Mouse (Mus musculus) granulocyte monocyte progenitor cell, adult 5-6 weeks (primary cell): ENCODE measurements around the gene Zfp654. TPM values are rescaled to one million over a fixed set of nuclear protein-coding genes. Genes with fewer than 3 reads are reported as not detected.
"Not testable (repeated sequence)": the region's sequence is repeated elsewhere in the genome, so short reads cannot be mapped to it uniquely, and the experiment has no call there.

ENCODE experiments used
- ATAC-seq: replicated peaks from 2 replicates; pipeline ENCODE4 v1.8.0; 2016; ENCODE audit warnings: mild to moderate bottlenecking, moderate TSS enrichment, inconsistent platforms; ENCODE audit not compliant: poor library complexity, severe bottlenecking
- total RNA-seq, 2 experiments: library from RNA; stranded (forward) in 1 of 2; stranded (reverse) in 1 of 2; fragments of 200-712, 200-1000 nt in 1 of 2; fragments of >200 nt in 1 of 2; fragmentation: Nextera tagmentation in 1 of 2; gene quantifications; 2 replicates each; pipeline ENCODE4 v1.2.3; 2014 to 2017

Gene Zfp654
- total RNA-seq, 2 experiments from 2014 or later, result 13.0 to 14.8 TPM

DNA sequence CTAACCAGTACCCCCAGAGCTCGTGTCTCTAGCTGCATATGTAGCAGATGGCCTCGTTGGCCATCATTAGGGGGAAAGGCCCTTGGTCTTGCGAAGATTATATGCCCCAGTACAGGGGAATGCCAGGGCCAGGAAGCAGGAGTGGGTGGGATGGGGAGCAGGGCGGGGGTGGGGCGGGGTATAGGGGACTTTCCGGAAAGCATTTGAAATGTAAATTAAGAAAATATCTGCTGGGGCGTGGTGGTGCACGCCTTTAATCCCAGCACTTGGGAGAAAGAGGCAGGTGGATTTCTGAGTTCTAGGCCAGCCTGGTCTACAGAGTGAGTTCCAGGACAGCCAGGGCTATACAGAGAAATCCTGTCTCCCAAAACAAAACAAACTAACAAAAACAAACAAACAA is 14.4 kb upstream of the Zfp654 start:
- ATAC-seq, result not testable (repeated sequence)

DNA sequence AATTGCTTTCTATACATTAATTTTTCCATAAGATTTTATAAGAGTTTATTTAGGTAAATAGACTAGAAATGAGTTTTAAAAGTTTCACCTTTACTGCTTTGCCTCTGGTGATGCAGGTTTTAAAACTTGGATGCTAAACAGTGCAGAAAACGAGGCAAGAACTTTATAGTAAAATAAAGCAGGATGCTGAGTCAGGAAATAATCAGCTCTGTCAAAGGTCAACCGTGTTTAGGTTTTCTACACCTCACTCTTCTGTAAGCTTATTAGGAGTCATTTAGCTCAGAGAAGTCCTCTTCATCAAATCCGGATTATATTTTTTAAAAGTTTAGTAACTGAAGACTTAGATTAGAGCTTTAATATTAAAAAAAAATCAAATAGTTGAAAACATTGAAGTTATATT is 5.5 kb upstream of the Zfp654 start:
- ATAC-seq, result no peak

DNA sequence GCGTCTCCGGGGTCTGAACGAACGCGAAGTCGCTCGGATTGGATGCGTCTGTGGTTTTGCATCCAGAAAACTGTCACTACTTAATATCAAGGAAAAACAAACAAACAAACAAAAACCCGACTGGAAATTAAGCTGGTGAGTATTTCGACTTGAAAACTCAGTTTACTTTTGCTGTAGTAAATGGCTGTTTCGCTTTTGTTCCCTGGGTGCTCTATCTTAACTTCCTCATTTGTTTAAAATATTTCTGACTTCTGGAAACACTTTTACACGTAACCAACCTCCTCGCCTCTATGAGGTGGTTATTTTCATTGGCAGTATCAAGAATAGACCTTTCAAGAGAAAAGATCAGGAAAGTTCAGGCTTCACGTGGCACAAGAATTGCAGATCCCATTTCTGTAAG is 1.4 kb upstream of the Zfp654 start:
- ATAC-seq, result no peak

DNA sequence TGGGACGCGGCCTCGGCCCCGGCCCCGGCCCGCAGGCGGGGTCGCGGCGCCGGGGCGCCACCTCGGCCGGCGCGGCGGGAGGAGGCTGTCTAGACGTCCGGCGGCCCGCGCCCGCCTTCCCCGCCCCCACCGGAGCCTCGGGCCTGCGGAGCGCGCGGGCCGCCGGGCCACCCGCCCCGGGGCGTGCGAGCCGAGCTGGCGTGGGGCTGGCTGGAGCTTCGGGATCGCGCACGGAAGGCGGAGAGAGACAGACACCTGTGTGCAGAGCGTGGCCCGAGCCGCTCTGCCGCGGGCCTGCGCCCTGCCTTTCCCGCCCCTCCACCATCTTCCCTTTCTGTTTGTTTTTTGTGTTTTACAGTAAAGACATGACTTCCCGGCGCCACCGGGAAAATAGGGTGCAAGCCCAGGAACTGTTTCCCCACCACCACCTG is 1.0 kb upstream of the Zfp654 start:
- no peak for ATAC-seq

DNA sequence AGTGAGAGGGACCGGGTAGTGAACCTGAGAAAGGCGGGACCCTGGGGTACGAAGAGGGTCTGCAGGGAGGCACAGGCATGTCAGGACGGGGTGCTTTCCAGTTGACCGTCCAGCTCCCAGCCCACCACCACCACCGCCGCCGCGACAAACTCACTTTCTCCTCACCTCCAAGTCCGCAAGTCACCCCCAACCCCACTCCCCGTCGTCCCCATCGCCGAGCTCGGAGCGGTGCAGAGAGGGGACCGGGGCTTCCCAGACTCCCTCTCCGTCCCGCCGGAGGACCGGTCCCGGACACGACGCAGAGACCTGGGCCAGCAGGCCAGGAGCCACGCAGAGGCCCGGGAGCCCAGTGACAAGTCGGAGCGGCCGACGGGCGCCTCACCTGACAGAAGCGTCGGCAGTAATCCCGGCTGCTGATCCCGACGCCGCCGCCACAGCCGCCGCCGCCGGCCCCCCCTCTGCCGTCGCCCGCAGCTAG is 328 bp downstream of the Zfp654 start:
- no peak for ATAC-seq

DNA sequence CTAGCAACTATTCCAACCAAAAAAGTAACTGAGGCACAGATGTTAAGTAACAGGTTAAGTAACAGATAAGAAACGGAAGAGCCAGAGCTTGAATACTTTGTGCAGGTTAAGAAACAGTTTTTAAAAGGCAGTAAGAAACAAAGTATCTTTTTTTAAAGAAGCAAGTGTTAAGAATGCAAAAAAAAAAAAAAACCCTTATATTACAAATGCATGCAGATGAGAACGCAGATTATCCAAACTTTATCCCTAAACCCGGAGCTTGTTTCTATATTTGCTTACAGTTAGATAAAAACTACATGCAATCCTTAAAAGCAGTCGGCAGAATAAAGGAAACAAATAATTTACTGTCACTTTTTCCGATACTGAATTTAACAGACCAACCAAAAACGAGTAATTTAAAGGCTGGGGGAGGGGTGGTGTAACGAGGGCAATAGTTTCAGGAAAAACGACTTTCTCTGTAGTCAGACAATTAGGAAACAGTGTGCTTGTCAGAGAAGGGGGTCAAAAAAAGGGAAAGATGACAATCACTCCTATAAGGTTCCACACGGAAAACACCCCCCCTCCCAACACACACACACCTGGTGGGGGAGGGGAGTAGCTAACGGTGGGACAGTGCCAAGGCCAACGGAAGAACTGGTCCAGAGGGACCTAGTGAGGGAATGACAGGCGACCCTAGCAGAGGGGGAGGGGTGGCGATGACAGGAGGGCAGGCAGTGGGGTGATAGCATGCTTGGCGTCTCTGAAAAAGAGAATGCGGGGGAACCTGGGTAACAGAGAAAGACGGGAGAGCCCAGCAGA is 966 bp downstream of the Zfp654 start:
- peak; percentile 7; the same call in 1 of the 2 replicates for ATAC-seq

DNA sequence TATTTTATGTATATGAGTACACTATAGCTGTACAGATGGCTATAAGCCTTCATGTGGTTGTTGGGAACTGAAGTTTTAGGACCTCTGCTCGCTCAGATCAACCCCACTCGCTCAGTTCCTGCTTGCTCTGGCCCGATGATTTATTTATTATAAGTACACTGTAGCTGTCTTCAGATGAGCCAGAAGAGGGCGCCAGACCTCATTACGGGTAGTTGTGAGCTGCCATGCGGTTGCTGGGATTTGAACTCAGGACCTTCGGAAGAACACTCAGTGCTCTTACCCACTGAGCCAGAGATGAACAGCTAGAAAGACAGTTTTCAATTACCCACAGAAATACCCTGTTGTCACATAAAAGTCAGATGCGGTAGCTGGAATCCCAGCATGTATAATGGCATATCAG is 5.5 kb downstream of the Zfp654 start:
- 0 out of 2 replicates have a peak, but pooled peaks have one; percentile 28 for ATAC-seq

DNA sequence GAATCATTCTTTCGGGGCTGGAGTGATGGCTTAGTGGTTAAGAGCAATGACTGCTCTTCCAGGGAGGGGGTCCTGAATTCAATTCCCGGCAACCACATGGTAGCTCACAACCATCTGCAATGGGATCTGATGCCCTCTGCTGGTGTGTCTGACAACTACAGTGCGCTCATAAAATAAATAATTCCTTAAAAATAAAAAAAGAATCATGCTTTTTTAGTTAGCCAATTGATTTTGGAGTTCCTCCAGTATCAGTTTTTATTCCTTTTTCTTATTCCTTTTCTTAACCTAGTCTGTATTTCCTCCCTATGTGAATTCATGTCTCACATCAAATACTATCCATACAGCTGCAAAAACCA is 9.1 kb downstream of the Zfp654 start:
- ATAC-seq, result no peak

DNA sequence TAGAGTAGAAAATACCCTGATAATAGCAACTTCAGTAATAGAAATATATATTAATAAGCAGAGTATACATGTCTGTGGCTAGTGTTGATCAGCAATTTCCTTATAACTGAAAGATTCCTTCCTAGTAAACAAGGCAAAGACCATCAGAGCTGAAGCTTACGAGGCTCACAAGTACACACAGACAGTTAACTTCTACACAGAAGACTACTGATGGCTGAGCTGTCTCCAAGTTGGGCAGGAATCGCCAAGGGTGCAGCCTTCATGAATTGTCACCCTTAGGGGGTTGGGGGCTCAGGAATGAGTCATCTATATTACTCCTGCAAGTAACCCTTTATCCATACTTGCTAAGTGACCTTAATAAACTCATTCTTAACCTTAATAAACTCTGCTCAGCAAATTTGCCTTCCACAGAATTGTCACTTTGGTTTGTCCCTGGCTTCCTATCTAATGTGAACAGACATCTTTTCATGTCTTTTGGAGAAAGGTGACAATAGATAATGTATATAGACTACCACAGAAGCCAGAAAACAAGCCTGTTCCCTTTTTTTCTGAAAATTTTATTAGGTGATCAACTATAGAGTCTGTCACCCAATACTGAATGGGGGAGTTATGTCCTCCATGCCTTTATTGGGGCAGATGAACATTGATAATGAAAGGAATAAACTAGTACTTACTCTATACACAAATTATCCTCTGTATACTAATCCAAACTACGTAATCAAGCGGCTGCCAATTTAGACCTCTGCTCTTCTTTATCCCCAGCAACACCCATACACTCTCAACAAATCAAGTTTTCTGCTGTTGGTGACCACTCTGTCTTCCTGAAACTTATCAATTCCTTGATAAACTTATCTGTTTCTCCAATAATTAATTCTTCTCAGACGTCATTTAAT is 9.7 kb downstream of the Zfp654 start:
- no peak for ATAC-seq

DNA sequence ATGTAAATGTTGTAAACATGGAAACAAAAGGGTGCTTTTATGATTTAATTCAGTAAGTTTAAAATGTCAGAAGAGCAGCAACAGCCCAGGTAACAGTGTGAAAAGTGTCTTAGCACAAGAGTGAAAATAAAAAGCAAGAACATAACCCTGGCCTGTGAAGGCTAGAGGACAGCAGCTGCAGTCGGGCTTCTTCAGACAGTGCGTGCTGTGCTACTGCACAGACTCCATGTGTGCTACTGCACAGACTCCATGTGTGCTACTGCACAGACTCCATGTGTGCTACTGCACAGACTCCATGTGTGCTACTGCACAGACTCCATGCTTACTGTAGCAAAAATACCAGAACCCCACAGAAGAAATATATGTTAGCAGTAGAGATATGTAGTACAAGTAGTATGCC is 14.7 kb downstream of the Zfp654 start:
- ATAC-seq, result peak; percentile 42; the same call in 1 of the 2 replicates

DNA sequence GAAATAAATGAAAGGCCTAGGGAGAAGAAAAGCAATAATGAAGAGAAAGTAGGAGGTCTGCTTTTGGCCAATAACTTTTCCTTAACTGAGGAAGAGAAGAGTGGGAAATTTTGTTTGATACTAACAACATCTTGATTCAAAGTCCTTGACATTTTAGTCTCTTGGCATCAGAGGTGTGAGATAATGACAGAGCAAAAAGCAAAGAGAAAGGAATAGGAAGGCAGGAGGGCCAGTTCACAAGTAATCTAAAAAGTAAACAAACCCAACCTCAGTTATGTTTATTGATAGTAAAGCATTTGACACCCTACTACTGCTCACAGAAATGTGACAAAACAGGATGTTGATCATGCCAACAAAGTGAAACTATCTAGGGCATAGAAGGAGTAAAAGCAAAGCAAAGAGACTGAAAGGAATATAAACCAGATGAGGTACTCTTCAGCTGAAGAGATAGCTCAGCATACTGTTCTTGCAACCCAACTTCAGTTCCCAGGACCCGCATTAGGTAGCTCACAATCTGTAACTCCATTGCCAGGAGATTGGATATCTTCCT is 15.4 kb downstream of the Zfp654 start:
- no peak; the same call in 1 of the 2 replicates for ATAC-seq

DNA sequence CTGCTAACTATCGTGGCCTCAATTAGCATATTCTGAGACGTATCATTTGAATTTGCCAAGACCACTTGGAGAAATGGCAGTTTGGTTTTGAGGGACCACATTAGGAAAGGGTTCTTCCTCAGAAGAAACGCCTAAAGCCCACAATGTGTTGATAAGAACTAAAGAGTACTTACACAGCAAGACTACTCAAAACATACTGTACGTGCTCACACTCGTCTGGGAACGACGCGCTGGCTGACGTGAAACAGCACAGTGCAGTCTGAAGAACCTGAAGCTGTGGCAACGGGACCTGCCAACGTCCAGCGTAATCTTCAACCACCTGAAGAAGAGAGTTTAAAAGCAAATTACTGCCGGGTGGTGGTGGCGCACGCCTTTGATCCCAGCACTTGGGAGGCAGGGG is 21.2 kb downstream of the Zfp654 start:
- no peak for ATAC-seq

DNA sequence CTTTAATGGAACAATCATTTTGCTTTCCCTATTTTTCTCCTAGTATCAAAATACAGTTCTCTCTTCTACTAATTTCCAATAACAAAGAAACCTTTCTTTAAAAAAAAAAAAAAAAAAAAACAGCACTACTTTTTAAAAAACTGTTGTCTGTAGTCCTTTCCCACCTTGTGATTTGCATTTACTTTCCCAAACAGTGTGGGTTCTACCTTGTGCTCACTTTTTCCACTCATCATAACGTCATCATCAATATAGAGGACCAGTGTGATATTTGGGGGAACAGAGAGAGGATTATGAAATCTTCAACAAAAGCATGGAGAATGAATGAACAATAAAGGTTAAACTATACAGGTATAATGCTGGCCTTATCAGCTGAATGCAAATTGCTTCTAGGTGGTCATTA is 27.0 kb downstream of the Zfp654 start:
- ATAC-seq, result no peak

DNA sequence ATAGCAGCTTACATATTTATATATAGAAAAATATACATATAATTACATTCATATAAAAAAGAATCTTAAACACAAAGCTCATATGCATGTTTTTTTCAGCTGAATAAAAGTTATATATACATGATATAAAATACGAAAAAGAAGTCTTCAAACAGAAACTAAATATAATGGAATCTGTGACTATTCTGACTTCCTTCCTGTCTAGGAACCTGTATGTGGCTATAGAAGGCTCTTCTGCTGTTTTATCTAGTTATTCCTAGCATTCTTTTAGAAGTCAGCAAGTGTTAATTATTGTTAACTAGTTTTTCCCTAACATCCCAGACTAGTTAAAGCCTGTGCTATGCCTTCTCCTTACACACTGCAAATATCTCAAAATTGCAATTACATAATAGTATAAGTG is 27.6 kb downstream of the Zfp654 start:
- no peak for ATAC-seq

DNA sequence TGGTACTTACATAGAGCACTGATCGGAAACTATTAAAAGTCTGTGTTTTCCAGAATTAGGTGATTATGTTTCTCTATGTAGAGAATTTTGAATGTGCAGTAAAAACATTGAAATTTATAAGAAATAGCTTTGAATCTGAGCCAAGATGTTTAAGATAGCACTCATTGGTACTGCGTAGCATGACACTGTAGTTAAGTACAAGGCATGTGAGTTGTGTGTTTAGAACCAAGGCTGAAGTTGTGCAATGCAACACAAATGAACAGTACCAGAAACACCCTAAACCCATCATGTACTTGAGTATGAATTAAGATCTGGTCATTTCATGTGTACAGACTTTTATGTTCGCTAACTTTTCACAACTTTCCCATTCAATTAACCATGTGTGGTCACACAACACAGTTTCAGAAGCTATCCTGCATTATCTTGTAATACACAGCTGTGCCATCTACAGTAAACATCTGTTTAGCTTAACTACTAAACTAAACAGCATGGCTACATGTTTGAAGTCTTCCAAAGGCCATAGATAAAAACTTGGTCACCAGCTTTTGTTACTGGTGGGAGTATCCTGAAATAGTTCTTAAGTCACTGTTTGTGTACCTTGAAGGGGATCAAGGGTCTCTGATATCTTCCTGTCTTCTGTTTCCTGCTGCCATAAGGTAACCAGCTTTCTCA is 34.2 kb downstream of the Zfp654 start:
- no peak for ATAC-seq

DNA sequence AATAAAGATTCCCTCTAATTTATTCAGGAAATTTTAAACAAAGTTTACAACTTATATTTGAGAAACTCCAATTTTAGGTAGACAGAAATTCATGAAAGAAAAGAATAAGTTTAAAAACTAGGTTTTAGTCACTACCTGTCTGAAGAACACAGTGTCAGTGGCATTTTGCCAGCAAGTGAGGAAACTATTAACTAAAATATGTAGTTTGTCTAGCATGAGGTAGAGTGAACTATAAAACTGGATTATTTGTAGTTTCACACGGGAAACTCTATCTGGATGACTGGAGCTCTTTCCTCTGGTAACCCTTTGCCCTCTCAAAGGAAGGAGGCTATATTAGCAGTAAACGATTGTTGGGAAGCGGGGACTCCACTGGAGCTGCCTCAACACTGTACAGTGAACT is 48.4 kb downstream of the Zfp654 start:
- no peak for ATAC-seq

DNA sequence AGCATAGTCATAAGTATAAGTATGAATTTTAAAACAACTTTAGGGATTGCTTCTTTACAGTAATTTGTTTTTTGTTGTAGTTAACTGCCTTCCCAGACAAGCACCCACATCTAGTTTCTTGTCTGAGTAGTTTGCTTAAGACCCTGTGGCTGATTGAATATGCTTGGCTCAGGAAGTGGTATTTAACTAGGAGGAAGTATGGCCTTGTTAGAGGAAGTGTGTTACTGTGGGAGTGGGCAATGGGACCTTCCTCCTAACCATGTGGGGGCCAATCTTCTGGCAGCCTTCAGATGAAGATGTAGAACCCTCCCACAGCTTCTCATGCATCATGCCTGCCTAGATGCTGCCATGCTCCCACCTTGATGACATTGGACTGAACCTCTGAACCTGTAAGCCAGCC is 49.8 kb downstream of the Zfp654 start:
- peak; percentile 100 for ATAC-seq

DNA sequence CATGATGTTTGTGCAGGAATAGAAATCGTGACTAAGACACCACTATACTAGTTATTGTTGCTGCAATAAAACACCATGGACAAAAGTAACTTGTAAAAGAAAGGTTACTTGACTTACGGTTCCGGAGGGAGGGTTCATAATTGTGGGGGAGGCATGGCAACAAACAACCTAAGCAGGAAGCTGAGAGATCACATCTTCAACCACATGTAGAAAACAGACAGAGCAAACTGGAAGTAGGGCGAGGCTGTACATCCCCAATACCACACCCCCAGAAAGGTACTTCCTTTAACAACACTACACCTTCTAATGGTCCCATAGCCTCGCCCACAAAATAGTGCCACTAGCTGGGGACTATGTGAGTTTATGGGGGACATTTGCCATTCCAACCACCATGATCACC is 51.1 kb downstream of the Zfp654 start:
- ATAC-seq, result no peak; the same call in 1 of the 2 replicates

DNA sequence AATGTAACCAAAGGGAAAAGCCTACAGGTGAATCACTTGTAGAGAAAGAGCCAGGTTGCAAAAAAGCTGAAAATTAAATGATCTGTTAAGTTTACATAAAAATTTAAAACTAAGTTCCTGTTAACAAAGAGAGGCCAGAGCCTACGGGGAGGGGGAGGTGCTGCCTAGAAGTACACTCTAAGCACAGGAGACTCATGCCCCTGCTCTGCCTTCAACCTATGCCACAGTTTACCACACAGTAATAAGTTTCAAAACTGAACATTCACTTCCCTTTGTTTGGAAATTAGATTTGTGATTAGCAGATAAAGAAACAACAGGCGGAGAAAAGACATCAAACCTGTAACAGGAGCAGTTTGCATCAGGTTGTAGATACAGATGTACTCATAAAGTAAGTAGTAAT is 56.6 kb downstream of the Zfp654 start:
- ATAC-seq, result peak; percentile 89

DNA sequence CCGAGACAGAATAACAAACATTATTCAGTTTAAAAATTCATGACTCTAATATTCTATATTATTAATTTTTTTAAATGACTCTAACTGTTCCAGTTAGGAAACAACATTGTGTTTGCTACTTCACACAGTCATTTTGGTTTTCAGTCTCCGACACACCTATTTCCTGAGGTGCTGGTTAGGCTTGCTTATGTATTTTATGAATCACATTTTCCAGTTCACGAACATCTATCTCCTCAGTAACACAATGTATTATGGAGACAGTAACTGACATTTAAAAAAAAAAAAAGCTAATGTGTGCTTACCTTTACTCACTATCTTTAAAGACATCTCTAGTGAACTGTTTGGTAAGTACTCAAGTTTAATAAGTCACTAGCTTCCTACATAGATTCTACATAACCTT is 61.7 kb downstream of the Zfp654 start:
- ATAC-seq, result no peak
